Mouse (Mus musculus) forebrain, embryonic 14.5 days (tissue): Measurements from ENCODE around the gene Dnmt3b. TPM values are rescaled to one million over a fixed set of nuclear protein-coding genes. Genes with fewer than 3 reads are reported as not detected.
A peak's percentile ranks its signal among the peaks of the same experiment; 100 is the strongest.
"Not testable (repeated sequence)": the region's sequence is repeated elsewhere in the genome, so short reads cannot be mapped to it uniquely, and the experiment has no call there.

Experiments
- ATAC-seq: fragments of 200-750 bp; cut with Nextera tagmentation; 2 replicates; pipeline ENCODE4 v1.8.0; 2017; ENCODE audit warnings: mild to moderate bottlenecking, moderate library complexity
- DNase-seq: peaks from one replicate; pipeline ENCODE4 v3.0.0-alpha.2; 2015; ENCODE audit warnings: low spot score
- H3K27ac ChIP-seq: fragments of 300-500 bp; sonication (generic); 2 replicates; pipeline ENCODE4 v1.5.1; 2014; ENCODE audit warnings: low read depth, mild to moderate bottlenecking, control low read depth, low read length, moderate library complexity
- H3K27me3 ChIP-seq: fragments of 300-500 bp; sonication (generic); replicated peaks from 2 replicates; pipeline ENCODE4 v1.6.1; 2014; ENCODE audit warnings: low read length, control low read depth, mixed read lengths; ENCODE audit not compliant: control insufficient read depth, insufficient read depth
- H3K36me3 ChIP-seq: fragments of 300-500 bp; sonication (generic); 2 replicates; pipeline ENCODE4 v1.6.1; 2014; ENCODE audit warnings: low read length, control low read depth; ENCODE audit not compliant: control insufficient read depth, insufficient read depth
- H3K4me1 ChIP-seq: fragments of 300-500 bp; sonication (generic); 2 replicates; pipeline ENCODE4 v1.6.1; 2014; ENCODE audit warnings: antibody characterized with exemption, low read length, control low read depth; ENCODE audit not compliant: control insufficient read depth, insufficient read depth
- H3K4me2 ChIP-seq: fragments of 300-500 bp; sonication (generic); 2 replicates; pipeline ENCODE4 v1.6.1; 2014; ENCODE audit warnings: mild to moderate bottlenecking, control low read depth, low read length
- H3K4me3 ChIP-seq: fragments of 300-500 bp; sonication (generic); 2 replicates; pipeline ENCODE4 v1.5.1; 2014; ENCODE audit warnings: low read depth, low read length, control low read depth
- H3K9ac ChIP-seq: fragments of 300-500 bp; sonication (generic); 2 replicates; pipeline ENCODE4 v1.6.1; 2014; ENCODE audit warnings: mild to moderate bottlenecking, low read length, control low read depth, moderate library complexity
- H3K9me3 ChIP-seq: fragments of 300-500 bp; sonication (generic); replicated peaks from 2 replicates; pipeline ENCODE4 v1.6.1; 2016; ENCODE audit warnings: low read length, control low read depth, mixed read lengths; ENCODE audit not compliant: control insufficient read depth
- WGBS: fragments of 180-500 bp; shearing (Covaris S2); extraction: QIAGEN DNeasy Blood & Tissue Kit; methylation state at CpG from one replicate; pipeline ENCODE4 v1.1.7; 2014; 5-methylcytosine and 5-hydroxymethylcytosine counted together
- polyA plus RNA-seq: library from polyadenylated mRNA; unstranded; fragments of >200 nt; fragmentation: Nextera tagmentation; extraction: Ambion mirVana; gene quantifications from 2 replicates; pipeline ENCODE4 v1.2.1, GENCODE M21; 2014

Gene Dnmt3b
- polyA plus RNA-seq, 1 experiment from 2014 or later: 3.2 TPM

DNA sequence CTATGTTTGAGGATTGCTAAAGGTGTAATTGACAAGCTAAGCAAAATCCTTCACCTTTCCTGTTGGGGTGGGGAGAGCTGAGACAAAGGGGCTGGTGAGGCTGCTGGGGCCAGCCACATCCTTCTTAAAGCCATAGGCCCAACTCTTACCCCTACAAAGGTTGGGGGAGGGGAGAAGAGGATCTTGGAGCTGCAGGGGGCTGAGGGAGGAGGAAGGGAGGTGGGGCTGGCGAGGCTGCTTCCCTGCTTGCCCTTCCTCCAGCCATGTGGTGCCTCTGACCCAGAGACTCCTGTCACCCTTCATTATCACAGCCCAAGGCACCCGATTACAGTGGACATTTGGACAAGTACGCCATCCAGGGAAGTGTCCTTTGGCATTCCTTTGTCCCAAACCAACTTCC is 2.4 kb downstream of the Dnmt3b start:
- no peak overlapping the region for H3K4me3 ChIP-seq

DNA sequence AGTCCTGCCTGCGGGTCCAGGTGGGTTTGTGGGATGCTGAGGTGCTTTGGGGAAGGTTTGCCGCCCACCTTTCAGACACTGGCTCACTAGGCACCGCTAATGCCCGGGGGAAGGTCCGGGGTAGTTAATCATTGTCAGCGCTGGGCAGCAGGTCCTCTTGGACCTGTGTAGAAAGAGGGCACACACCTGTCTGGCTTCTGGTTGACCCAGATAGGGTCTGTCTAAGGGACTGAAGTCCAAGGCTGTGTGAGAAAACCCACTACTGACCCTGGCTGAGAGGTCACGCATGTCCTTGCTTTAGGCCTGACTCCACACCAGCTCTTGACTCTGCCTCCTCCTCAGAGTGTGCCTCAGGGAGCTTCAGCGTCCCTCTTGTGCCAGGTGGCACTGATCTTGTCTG is 8.4 kb downstream of the Dnmt3b start:
- DNase-seq, H3K4me1 ChIP-seq, H3K9ac ChIP-seq, H3K9me3 ChIP-seq, H3K4me2 ChIP-seq, H3K27me3 ChIP-seq, H3K27ac ChIP-seq, H3K4me3 ChIP-seq, ATAC-seq, H3K36me3 ChIP-seq: not testable (repeated sequence)
- WGBS: 92% methylated on average over 6 of the region's 8 CpGs

More for the DNA sequence above, 2.4 kb downstream of the Dnmt3b start:
- Histone ChIP-seq H3K27ac (no peak overlapping the region), H3K9ac (no peak overlapping the region), H3K36me3 (no peaks in the 10 kb centered on the region), H3K27me3 (no peaks in the 10 kb centered on the region), H3K4me2 (no peak overlapping the region), H3K4me1 (peaks cover 4% of the 10 kb centered on the region; the same call in 1 of the 2 replicates), H3K9me3 (no peaks in the 10 kb centered on the region)
- 51% methylated on average over 3 of the region's 3 CpGs for WGBS
- no peak for ATAC-seq
- DNase-seq: no peak

DNA sequence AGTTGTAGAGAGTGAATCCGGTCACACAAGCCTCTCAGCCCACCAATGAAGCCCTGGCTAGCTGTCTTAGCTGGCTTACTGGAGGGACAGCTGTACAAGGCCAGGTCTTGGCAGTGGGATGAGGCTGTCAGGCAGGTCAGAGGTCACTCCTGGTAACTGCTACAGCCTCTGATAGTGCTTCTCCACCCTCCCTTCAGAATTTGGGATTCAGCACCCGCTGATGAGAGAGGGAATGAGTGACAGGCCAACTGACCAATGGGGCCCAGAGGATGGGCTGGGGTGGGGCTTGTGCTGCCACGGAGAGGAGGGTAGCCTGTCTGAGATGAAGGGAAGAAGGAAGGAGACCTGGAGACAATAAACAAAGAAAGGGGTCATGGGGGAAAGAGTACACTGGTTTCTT is 11.4 kb downstream of the Dnmt3b start:
- DNase-seq (no peak), ATAC-seq (no peak)
- Histone ChIP-seq H3K27me3 (no peaks in the 10 kb centered on the region), H3K4me2 (no peak overlapping the region), H3K36me3 (peaks cover 3% of the 10 kb centered on the region; the same call in 1 of the 2 replicates), H3K4me1 (no peaks in the 10 kb centered on the region), H3K27ac (no peak overlapping the region), H3K4me3 (no peak overlapping the region), H3K9ac (no peak overlapping the region), H3K9me3 (no peaks in the 10 kb centered on the region)
- WGBS: 61% methylated on average over 3 of the region's 3 CpGs

DNA sequence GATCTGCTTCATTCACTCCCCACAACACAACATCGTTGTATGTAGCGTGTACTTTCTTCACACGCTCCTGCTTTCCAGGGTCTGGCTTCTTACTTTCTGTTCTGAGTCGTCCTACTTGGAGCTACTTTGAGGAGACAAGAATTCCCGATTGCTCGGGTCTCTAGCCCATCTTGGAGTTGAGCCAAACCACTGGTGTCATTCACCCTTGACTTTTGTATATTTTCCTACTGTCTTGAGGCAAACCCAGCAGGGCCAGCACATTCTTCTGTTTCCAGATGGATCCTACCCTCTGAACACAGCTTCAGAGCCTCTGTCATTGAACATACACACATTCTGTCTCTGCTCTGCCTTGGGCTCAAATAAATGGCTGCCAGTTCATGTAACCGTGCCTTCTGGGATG is 16.2 kb downstream of the Dnmt3b start:
- ATAC-seq (no peak), DNase-seq (no peak)
- 88% methylated on average over 7 of the region's 7 CpGs for WGBS
- H3K36me3 ChIP-seq: peaks cover 6% of the 10 kb centered on the region; the same call in 1 of the 2 replicates
- H3K27me3 ChIP-seq: no peaks in the 10 kb centered on the region
- no peak overlapping the region for H3K27ac ChIP-seq
- H3K9me3 ChIP-seq: no peaks in the 10 kb centered on the region
- H3K4me2 ChIP-seq: no peak overlapping the region
- H3K9ac ChIP-seq: no peak overlapping the region
- H3K4me3 ChIP-seq: no peak overlapping the region
- H3K4me1 ChIP-seq: no peaks in the 10 kb centered on the region

DNA sequence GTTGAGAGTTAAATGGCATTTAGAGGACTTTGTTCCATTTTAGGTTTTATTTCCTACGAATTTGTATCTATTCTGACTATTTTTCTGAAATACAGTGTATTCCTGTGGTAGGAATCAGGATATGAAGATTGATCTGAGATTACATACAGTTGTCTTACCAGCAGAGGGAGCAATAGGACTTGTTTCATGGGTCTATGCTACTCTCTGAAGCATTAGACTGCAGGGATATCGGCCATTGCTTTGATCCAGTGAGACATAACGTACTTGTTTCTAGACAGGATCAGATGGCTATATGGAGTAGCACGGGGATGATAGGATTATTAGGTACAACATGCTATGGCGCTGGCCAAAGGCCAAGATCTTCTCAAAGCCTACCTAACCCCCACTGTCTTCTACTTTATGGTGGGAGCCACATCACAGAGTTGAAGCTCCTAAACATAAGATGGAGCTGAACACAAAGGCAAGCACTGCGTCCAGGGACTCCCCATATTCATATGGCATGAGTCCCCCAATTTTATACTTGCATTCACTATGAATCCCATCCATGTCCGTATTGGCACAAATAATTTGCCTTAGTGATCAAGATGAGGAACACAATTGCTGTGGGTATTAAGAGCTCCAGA is 19.6 kb downstream of the Dnmt3b start:
- no peaks in the 10 kb centered on the region for H3K27me3 ChIP-seq
- DNase-seq: peak; percentile 93

DNA sequence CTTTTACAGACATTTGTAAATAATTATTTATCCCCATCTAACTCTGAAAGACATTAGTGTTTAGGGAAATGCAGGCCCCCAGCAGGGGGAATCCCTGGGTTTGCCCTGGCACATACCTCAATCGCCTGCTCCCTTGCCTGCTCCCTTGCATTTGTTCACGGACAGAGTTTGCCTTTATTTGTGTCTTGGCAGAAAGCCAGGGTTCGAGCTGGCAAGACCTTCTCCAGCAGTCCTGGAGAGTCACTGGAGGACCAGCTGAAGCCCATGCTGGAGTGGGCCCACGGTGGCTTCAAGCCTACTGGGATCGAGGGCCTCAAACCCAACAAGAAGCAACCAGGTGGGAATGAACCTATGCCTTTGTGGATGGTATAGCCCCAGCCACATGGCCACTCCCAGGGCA is 20.9 kb downstream of the Dnmt3b start:
- Histone ChIP-seq H3K4me2 (no peak overlapping the region), H3K27me3 (no peaks in the 10 kb centered on the region), H3K4me1 (no peaks in the 10 kb centered on the region), H3K36me3 (0 out of 2 replicates have a peak, but pooled peaks cover 2% of the 10 kb centered on the region), H3K4me3 (no peak overlapping the region), H3K27ac (no peak overlapping the region), H3K9me3 (no peaks in the 10 kb centered on the region), H3K9ac (no peak overlapping the region)
- ATAC-seq (no peak), DNase-seq (no peak)
- WGBS: 42% methylated on average over 5 of the region's 5 CpGs

More for the DNA sequence above, 19.6 kb downstream of the Dnmt3b start:
- H3K27ac ChIP-seq: no peak overlapping the region
- no peak overlapping the region for H3K4me2 ChIP-seq
- no peaks in the 10 kb centered on the region for H3K4me1 ChIP-seq
- WGBS: 63% methylated on average over 7 of the region's 7 CpGs
- no peaks in the 10 kb centered on the region for H3K9me3 ChIP-seq
- ATAC-seq: peak; percentile 71
- H3K9ac ChIP-seq: no peak overlapping the region
- 0 out of 2 replicates have a peak, but pooled peaks cover 2% of the 10 kb centered on the region for H3K36me3 ChIP-seq
- H3K4me3 ChIP-seq: no peak overlapping the region

DNA sequence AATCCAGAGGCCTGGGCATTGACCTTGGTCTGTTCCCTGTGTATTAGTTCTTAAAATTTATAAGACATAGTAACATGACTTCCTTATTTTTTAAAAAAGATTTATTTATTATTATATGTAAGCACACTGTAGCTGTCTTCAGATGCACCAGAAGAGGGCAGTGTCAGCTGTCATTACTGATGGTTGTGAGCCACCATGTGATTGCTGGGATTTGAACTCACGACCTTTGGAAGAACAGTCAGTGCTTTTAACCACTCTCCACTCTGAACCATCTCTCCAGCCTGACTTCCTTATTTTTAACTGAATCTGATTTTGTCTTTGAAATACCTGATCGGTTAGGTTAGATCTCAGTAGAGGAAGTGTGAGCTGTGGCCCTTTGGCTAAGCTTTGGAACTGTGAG is 23.4 kb downstream of the Dnmt3b start:
- no peaks in the 10 kb centered on the region for H3K9me3 ChIP-seq
- H3K36me3 ChIP-seq: 0 out of 2 replicates have a peak, but pooled peaks cover 4% of the 10 kb centered on the region
- DNase-seq (no peak), ATAC-seq (no peak)
- 84% methylated on average over 2 of the region's 2 CpGs for WGBS
- no peak overlapping the region for H3K9ac ChIP-seq
- no peak overlapping the region for H3K27ac ChIP-seq
- H3K4me2 ChIP-seq: no peak overlapping the region
- H3K4me3 ChIP-seq: no peak overlapping the region
- H3K27me3 ChIP-seq: no peaks in the 10 kb centered on the region
- no peaks in the 10 kb centered on the region for H3K4me1 ChIP-seq

DNA sequence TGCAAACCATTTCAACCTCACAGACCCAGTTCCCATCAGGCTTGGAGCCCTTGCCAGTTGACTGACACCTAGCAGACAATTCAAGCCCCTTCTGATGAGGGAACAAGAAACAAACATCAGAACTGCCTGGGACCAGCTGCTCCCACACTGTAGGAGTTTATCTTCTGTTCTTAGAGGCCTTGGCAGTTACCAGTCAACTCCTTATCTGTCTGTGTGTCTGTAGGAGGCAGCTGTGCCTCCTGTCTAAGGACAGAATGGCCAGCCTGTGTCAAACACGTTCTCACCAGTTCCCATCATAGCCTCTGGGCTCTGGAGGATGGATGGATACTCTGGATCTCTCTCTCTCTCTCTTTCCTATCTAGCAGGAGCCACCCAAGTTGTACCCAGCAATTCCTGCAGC is 26.1 kb downstream of the Dnmt3b start:
- H3K4me3 ChIP-seq, H3K27ac ChIP-seq, H3K4me2 ChIP-seq, H3K4me1 ChIP-seq, ATAC-seq, H3K9me3 ChIP-seq, DNase-seq, H3K9ac ChIP-seq, H3K36me3 ChIP-seq, H3K27me3 ChIP-seq: not testable (repeated sequence)
- 69% methylated on average over 1 of the region's 1 CpGs for WGBS

DNA sequence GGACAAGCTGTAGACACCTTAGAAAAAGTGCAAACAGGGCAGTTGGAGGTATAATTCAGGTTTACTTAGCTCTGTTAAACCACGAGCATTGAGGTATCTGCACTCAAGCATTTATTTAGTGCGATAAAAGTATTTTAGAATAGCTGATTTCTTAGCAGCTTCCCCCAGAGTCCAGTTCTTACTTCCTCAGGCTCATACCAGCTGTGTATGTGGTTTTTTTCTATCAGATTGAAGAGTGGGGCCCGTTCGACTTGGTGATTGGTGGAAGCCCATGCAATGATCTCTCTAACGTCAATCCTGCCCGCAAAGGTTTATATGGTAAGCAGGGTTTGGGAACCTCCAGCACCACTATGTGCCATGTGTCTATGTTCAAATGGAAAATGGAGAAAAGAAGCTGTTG is 27.7 kb downstream of the Dnmt3b start:
- Histone ChIP-seq H3K27me3 (no peaks in the 10 kb centered on the region), H3K4me1 (no peaks in the 10 kb centered on the region), H3K36me3 (peaks cover 3% of the 10 kb centered on the region; the same call in 1 of the 2 replicates), H3K9me3 (no peaks in the 10 kb centered on the region), H3K4me3 (no peak overlapping the region), H3K27ac (no peak overlapping the region), H3K4me2 (no peak overlapping the region), H3K9ac (no peak overlapping the region)
- ATAC-seq: no peak
- WGBS: 95% methylated on average over 6 of the region's 6 CpGs
- DNase-seq: no peak
